Mouse (Mus musculus): Measurements from ENCODE around the gene 4933425L06Rik.

Gene 4933425L06Rik

DNA sequence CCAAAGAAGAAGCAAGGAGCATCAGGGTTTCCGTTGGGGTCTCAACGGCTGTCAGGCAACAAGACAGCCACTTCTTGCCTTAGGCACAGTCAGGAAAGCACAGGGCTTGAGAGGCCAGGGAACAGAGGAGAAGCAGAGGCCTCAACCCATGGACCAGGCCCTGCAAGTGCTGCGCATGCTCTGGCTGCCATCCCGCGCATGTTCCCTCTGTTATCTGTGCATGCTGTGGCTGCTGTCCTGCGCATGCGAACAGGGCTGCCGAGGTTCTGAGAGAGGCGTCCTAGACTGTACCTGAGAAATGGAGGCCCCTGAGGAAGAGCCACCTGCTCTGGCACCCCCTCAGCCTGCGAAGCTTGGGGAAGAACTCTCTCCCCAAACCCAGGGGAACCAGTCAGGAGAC is at the start of gene 4933425L06Rik:
4933425L06Rik (plus strand) TSS at position 261 of the 400 bp plus-strand sequence.
- no peak for DNase-seq (ENCODE audit: extremely low spot score, low spot score)

DNA sequence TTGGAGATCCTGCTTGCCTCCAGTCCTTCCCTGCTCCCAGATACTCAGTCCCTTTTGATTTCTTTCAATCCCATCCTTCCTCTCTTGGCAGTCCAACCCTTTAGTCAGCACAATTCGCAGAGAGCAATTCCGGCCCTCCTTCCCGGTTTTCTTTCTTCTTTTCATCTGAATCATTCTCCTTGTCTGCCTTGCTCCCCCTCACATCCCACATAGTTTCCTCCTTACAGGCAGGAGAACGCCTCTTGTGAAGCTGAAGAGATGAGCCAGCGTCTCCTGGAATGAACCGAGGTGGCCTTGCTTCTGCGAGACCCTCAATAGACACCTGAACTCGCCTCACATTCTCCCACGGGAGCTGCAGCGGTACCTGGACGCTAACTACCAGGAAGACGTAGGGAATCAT is 44.1 kb upstream of the 4933425L06Rik start:
- no peak for DNase-seq (ENCODE audit: extremely low spot score, low spot score)

DNA sequence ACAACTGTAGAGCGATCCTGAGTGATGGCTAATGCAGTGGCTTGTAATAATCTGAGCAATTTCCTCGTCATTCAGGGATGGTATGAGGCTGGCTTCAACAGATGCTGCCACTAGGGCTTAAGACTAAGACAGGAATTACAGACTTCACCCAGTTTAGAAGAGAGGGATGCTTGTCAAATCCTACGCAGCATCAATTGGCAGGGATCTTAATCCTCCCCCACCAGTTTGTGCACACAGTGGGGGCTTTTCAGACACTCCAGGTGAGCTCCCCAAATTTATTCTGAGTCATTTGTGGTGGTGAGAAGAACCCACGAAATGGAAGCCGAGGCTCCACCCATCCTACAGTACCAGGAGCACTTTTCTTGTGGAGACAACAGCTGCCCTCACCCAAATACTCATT is 43.6 kb upstream of the 4933425L06Rik start:
- DNase-seq (ENCODE audit: extremely low spot score, low spot score): no peak

DNA sequence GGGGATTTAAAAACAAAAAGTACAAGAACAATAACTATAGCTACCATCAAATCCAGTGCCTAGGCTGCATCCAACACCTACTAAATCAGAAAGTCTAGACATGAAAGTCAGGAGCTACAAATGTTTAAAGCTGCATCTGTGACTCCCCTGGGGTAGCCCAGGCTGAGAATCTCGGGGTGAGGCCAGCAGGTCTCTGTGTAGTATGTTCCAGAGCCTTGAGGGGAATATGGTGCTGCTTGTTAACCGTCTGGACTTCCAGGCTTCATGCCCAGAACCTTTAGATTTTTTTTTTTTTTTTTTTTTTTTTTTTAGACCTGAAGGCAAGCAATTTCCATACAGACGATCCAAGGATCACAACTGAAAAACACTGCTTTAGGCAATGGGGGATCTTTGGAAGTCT is 38.0 kb upstream of the 4933425L06Rik start:
- DNase-seq (ENCODE audit: extremely low spot score, low spot score): no peak

DNA sequence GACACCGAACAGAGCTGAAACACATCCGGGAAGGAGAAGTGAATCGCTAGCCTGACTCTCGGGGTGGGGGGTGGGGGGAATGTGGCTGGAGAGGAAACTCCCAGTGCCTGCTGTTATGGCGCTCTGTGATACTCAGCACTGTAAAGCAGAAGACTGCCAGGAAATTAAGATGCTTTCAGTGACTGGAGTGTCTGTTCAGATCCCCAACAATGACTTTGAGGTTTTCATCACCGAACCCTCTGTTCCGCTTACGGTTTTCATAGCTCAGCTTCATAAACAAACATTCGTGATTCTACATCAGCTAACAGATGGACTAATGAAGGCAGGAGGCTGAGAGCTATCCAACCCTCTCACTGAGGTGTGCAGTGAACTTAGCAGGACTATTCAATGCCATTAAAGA is 34.5 kb upstream of the 4933425L06Rik start:
- no peak for DNase-seq (ENCODE audit: extremely low spot score, low spot score)

DNA sequence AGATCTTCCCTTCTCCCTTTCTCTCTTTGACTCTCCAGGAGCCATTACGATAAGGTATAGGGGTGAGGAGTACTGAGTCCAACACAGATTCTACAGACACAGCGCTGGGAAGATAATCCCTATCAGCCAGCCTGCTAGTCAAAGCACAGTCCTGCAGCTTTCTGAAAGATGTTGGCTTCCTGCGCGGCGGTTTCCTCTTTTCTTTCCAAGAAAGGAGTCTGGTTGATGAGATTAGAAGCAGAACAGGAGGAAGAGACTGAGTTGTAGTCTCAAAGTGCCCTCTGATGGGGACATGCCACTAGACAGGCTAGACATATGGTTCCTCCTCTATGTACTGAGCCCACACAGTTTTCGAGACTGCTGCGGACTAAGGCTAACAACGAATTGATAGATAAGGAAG is 33.3 kb upstream of the 4933425L06Rik start:
- DNase-seq (ENCODE audit: extremely low spot score, low spot score): no peak

DNA sequence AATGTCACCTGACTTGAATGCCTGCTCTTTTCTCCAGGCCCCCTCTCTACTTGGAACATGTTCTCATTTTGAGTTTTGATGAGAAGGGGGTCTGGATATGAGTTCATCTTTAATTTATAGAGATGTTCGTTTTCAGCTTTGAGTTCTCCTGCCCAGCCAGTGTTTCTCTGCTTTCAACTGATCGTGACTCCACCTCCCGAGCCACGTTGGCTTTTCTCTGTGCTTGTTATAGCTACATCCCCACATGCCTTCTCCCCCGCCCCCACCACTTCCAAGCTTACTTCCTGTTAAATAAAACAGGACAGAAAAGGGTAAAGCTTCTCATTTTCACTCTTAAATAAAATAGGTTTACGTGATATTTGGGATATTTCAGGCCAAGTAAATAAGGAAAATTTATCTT is 30.5 kb upstream of the 4933425L06Rik start:
- no peak for DNase-seq (ENCODE audit: extremely low spot score, low spot score)

DNA sequence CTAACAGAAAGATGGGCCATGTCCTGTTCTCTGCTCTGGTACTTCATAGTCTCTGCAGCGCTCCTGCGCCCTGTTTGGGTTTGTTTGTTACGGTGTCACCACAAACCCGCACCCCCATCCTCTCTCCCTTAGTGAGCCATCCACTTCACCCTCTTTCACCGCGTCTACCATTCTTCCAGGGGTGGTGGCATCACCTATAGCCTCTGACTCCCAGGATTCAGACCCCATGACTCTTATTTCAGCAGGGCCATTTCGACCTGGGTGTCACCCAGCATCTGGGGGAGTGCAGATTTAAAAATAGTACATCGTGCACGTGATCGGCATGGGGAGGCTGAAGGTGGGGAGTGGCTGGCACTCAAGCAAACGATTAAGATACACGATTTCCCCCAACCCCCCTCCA is 28.3 kb upstream of the 4933425L06Rik start:
- DNase-seq (ENCODE audit: extremely low spot score, low spot score): no peak

DNA sequence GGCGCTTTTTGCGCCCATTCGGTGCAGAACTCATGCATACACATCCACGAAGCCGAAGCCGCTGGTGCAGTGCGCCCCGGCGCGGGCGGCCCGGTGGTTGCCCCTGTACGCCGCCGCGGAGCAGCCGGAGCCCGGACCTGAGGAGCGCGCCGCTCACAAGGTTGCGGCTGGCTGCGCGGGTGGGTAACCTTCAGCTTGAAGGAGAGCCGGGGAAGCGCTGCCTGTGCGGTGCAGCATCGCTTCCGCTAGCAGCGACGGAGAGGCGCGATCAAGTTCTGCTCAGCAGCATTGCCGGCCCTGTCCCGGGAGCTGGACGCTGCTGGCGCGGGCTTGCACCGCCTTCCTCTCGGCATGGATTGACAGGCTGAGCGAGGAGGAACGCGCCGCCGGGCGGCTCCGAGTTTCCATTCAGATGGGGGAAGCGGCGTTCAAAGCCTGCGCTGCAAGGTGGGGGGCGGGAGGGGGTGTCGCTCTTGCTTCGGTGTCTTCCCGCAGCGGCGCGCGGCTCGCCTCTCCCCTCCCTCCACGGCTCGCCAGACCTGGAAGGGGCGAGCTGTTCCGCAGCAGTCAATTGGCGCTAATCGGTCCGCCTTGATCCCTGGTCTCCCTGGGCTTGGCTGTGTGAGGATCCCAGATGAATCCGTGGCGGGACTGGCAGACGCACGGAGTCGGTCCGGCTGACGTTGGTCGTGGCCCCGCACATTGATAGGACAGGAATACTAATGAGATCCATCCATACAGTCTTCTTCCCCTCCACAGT is 27.6 kb upstream of the 4933425L06Rik start, which contains the start of gene Rgs7bp:
Rgs7bp (minus strand) TSS at position 750 of the 760 bp plus-strand sequence.
- peak; percentile 85 for DNase-seq (ENCODE audit: extremely low spot score, low spot score)

DNA sequence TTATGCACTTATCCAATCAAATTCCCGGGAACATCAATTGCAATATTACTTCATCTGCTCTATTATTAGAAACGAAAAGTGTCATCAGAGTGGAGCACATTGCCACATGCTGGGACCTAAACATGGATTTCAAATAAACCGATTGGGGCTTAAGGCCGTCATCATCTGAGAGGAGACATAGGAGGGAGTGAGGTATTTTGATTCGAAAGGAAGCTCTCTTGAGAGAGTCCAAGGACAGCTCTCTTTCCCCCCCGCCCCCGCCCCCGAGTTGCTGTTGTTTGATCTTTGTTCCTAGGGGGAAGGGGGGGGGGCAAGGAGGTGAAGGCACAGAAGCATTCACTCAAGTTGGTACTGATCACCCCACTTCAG is 27.0 kb upstream of the 4933425L06Rik start:
- peak; percentile 36 for DNase-seq (ENCODE audit: extremely low spot score, low spot score)

DNA sequence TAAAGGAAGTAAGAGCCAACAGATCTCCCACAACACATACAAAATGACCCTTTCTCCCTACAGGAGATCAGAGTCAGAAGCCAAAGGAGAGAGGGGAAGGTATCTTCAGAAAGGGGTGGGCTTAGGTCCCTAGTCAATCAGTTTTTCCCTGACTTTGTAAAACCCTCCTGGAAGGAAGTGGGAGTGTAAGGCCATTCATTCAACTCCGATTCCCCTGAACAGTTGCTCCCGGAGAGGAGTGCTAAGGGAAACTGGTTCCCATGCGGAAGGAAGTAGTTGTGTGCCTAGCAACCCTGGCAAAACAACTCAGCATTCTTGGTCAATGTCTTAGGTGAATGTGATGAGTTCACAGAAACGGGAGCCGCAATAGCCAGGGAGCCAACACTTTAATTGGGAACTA is 26.5 kb upstream of the 4933425L06Rik start:
- DNase-seq (ENCODE audit: extremely low spot score, low spot score): no peak

DNA sequence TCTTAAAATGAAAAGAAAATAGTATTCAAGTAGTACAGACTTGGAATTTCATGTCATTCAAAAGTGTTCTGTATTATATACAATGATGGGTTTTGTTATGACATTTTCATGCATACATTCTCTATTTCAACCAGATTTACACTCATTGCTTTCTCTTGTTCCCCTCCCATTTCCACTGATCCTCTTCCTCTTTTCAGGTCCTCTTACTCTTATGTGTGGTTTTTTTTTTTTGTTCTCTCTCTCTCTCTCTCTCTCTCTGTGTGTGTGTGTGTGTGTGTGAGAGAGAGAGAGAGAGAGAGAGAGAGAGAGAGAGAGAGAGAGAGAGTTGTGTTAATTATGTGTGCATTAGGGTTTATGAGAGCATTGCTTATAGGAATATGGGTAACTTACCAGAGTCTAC is 15.8 kb upstream of the 4933425L06Rik start:
- no peak for DNase-seq (ENCODE audit: extremely low spot score, low spot score)

DNA sequence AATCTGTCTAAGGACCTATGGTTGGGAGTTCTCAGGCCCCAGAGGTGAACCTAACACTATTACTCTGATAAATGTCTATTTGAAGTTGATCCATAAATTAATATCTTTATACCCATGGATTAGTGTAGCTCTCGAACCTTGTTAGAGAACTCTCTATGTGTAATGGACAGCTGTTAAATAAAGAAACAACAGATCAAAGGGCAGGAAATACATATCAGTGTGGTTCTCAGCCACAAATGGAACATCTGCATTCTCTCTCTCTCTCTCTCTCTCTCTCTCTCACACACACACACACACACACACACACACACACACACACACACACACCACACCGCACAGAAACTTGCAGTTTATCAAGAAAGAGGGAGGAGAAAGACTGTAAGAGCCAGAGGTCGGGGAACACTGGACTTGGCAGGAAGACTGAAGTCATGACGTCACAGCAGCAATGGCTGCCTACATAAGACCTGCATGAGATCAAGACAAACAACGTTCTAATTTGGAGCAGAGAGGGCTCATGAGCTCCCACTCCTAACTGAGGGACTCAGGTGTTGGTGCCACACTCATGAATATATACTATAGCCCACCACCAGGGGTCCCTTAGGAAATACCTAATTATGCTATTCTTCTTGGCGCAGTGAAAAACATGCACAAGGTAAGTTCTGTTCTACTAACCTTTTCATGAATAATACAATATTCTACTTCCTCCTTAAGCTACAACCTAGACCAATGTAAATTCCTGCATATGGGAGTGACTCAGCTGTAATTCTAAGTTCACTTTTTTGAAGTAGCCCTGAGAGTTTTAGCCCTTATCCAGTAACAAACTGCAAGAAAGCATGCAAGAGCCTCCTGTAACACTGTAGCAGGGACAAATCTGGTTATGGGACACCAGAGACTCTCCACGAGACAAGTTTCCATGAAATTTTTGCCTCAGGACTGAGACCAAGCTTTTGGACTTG is 14.8 kb upstream of the 4933425L06Rik start:
- no peak for DNase-seq (ENCODE audit: extremely low spot score, low spot score)

DNA sequence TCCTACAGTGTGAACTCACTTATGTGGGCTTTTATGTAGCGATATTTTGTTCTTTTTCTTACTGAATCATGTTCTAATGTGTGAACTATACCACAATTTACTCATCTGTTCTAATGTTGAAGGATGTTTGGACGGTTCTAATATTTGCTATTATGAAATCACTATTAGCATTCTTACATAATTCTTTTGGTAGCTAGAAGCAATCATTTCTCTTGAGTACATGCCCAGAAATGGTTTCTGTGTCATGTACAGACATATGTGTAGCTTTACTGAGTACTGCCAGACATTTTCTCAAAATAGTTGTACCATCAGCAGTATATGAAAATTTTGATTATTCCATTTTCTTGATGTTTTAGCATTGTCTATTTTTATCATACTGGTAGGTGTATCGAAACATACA is 7.4 kb downstream of the 4933425L06Rik start:
- DNase-seq (ENCODE audit: extremely low spot score, low spot score): no peak

DNA sequence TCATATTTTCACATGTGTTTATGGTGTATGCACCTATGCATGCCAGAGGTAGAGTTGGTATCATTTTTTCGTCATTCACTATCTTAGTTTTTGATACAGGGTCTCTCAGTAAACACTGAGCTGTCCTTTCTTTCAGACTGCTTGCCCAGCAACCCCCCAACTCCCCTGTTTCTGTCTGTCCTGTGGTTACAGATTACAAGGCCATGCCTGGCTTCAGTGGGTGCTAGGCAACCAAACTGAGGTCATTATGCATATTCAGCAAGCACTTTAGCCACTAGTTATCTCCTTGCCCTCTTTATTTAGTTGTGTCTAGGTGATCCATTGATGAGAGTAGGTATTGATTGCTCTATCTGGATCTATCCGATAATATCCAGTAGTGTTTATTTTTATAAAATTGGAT is 14.4 kb downstream of the 4933425L06Rik start:
- DNase-seq (ENCODE audit: extremely low spot score, low spot score): no peak

DNA sequence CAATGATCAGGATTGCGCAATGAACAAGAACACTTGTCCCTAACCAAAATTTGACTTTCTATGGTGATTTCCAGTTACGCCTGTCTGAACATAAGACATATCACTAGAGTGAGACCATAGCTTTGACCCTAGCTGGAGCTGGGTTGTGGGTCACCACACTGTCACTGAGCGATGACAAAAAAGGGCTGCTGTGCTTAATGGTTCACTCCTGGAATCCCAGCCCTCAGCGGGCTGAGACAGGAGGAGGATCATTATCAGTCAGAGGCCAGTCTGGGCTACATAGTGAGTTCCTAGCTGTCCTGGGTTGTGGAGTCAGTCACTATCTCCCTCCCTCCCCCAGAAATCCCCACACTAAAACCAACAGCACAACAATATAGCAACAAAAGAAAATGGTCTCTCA is 18.8 kb downstream of the 4933425L06Rik start:
- no peak for DNase-seq (ENCODE audit: extremely low spot score, low spot score)

DNA sequence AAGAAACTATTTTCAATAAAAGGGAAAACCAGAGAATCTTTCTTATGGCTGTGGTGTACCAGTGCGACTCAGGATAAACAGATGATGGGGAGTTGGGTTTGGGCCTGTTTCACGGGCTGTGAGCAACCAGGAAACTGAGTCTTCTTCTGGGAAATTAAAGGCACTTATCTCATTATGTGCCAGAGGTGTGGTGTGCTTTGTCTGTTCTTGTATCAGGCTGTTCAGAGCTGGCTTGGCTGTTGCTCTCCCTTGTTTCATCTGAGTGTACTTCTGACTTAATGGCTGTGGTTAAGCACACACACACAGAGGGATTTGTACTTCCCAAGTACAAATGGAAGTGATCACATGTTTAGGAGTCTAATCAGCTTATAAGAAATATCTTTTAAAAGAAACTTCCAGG is 22.5 kb downstream of the 4933425L06Rik start:
- DNase-seq (ENCODE audit: extremely low spot score, low spot score): no peak

DNA sequence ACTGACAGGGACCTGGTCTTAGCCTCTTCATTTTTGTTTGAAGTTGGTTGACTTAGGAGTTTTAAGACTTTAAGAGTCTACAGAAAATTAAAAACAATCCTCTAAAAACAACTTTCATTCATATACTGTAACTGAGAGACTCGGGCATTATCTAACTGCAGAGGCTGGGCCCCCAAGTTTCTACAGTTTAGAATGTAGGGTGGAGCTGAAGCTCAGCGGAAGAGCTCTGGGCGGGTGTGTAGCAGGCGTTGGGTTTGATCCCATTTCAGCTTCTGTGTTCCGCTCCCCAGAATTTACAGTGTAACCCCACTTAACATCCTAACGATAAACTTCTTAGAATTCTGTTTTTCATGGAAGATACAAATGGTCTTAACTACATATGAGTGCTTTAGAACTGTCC is 29.7 kb downstream of the 4933425L06Rik start:
- no peak for DNase-seq (ENCODE audit: extremely low spot score, low spot score)

DNA sequence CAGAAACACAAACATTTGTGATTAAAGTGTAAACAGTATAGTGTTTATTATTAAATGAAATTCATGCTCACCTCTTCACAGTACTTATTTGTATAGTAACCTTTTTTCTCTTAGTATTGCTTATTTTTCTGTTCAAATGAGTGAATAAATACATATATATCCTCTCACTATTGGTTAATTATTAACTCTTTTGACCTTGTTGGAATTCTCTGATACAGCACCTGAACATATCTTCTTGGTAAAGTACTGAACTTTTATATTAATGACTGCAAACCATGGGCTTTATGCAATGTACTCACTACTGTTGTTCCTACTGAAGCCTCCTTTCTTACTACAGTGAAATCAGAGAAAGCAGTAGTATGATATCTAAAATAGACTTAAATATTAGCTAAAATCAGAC is 39.7 kb downstream of the 4933425L06Rik start:
- DNase-seq (ENCODE audit: extremely low spot score, low spot score): no peak

DNA sequence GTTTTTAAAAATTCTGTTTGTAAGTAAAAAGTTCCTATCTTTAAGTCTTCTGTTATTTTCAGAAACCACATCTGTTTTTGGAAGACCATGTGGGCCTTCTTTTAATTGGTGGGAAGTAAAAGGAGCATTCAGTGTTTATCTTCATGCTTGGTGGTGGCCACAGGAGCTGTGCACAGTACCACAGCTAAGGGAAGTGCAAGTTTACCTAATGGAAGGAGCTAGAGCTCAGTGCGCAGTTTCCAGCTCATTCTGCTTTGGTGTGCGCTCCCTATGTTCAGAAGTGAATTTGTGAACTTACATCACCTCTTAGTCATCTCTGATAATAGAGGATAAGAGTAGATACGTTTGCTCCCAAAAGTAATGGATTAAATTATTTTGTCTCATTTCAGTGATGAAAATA is 40.2 kb downstream of the 4933425L06Rik start:
- DNase-seq (ENCODE audit: extremely low spot score, low spot score): no peak

DNA sequence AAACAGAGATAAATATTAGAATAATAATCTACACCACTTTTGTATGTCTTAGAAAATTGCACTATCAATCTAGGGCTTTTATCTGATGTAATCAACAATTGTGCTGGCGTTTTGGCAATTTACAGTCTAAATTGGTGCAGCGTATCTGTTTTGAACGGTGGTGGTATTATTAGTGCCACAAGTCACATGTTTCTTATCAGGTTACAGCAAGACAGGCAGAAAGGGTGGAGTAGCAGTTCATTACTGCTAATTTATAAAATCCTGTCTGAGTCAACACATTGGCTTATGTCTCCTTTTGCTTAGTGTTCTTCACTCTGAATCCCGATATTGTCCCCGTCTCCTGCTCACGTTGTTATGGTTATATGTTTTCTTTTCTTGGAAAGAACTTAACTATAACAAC is 48.2 kb downstream of the 4933425L06Rik start:
- no peak for DNase-seq (ENCODE audit: extremely low spot score, low spot score)

DNA sequence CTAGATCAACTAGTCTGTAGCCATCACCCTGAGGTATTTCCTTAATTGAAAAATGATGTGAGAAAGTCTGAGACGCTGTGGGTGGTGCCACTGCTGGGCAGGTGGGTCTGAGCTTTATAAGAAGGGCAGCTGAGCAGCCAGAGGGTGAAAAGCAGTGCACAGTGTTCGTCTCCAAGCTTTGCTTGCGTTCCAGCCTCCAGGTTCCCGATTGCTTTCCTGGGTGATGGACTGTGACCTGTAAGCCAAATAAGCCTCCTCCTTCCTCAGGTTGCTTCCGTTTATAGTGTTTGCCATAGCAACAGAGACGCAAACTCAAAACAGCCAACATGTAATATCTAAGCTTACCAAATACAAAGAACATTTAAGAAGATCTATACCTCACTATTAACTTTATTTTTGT is 50.4 kb downstream of the 4933425L06Rik start:
- no peak for DNase-seq (ENCODE audit: extremely low spot score, low spot score)

Data from neural tube, embryonic 10.5 days (tissue).